24 mouse cellular contexts compared by ENCODE assay signal in genomic region chr8:116649975-116650725, GRCm38 (mm10).
DNase-seq lines count a peak whose midpoint lies in the region; ATAC-seq lines count a peak whose summit lies in the region.
"Had no signal": no experiment of that assay in that cellular context is flagged by ENCODE, and none has a peak within 500 bp of the region (broad histone marks: within the 10 kb centered on the region; RNA-seq: fewer than 3 reads in every experiment).

No protein-coding gene starts in this region.

- H3K27ac ChIP-seq in heart, embryonic 12.5 days (ENCODE audit: poor library complexity, severe bottlenecking) = no peak overlapping the region
- no peak overlapping the region for H3K27ac ChIP-seq in heart, embryonic 14.5 days (replicated peaks in 1 of 2; ENCODE audit: control insufficient read depth in 1 of 2, insufficient read depth in 1 of 2, low read depth in 2 of 2, low read length in 2 of 2)
- H3K27ac ChIP-seq: embryonic facial prominence, embryonic 13.5 days; embryonic facial prominence, embryonic 15.5 days; forebrain, embryonic 10.5 days; forebrain, embryonic 12.5 days had no signal

- H3K36me3 ChIP-seq in heart, embryonic 12.5 days = no peaks in the 10 kb centered on the region
- no peaks in the 10 kb centered on the region for H3K36me3 ChIP-seq in heart, embryonic 14.5 days (ENCODE audit: control insufficient read depth, insufficient read depth, low read length)
- H3K36me3 ChIP-seq: embryonic facial prominence, embryonic 13.5 days; embryonic facial prominence, embryonic 15.5 days; forebrain, embryonic 10.5 days; forebrain, embryonic 12.5 days had no signal

- no peak overlapping the region for H3K9ac ChIP-seq in heart, embryonic 12.5 days
- H3K9ac ChIP-seq in heart, embryonic 14.5 days (ENCODE audit: low read length) = no peak overlapping the region
- H3K9ac ChIP-seq: embryonic facial prominence, embryonic 13.5 days; embryonic facial prominence, embryonic 15.5 days; forebrain, embryonic 12.5 days had no signal

- H3K4me1 ChIP-seq in heart, embryonic 12.5 days (replicated peaks) = peaks cover 10% of the 10 kb centered on the region
- peaks cover 0 to 6% of the 10 kb centered on the region in 2 experiments; a peak in 2 of 4 replicates for H3K4me1 ChIP-seq in heart, embryonic 14.5 days (ENCODE audit: control insufficient read depth in 2 of 2, insufficient read depth in 2 of 2, low read length in 2 of 2)
- H3K4me1 ChIP-seq: embryonic facial prominence, embryonic 13.5 days; embryonic facial prominence, embryonic 15.5 days had no signal

- ATAC-seq in heart, embryonic 12.5 days (ENCODE audit: insufficient number of reproducible peaks, low FRiP score) = no peak
- ATAC-seq in heart, embryonic 14.5 days (ENCODE audit: insufficient number of reproducible peaks, insufficient read depth, low FRiP score, low read depth) = no peak
- ATAC-seq: forebrain, embryonic 14.5 days had no signal

- 60% methylated on average over 16 of the region's 16 CpGs for WGBS in heart, embryonic 12.5 days
- 55% methylated on average over 16 of the region's 16 CpGs for WGBS in heart, embryonic 14.5 days

- DNase-seq in heart, adult 11 months = peak; percentile 68
- no peak for DNase-seq in heart, postnatal 4 days
- DNase-seq in heart, adult 8-10 months (ENCODE audit: low spot score) = no peak
- no peak for DNase-seq in heart, postnatal 36 days
- DNase-seq in thymus, postnatal 4 days = peak; percentile 3
- DNase-seq in thymus, postnatal 25 days = no peak
- DNase-seq: adrenal gland, adult 2 months; adrenal gland, postnatal 10 days; adrenal gland, postnatal 25 days; cerebellum, adult 11 months; cerebellum, adult 18-20 months; cerebellum, adult 8-10 months; cerebellum, adult 9-11 months; cerebellum, postnatal 14 days; cerebellum, postnatal 36 days; embryo, embryonic 11 days had no signal

- no peaks in the 10 kb centered on the region for H3K9me3 ChIP-seq in heart, embryonic 12.5 days (replicated peaks)
- no peaks in the 10 kb centered on the region for H3K9me3 ChIP-seq in heart, embryonic 14.5 days (ENCODE audit: control insufficient read depth, low read length)
- H3K9me3 ChIP-seq: embryonic facial prominence, embryonic 13.5 days; embryonic facial prominence, embryonic 15.5 days; forebrain, embryonic 10.5 days; forebrain, embryonic 12.5 days had no signal

- intact Hi-C loops in heart, postnatal 36 days (cut with DNase I) = no loop called here

- H3K27me3 ChIP-seq in heart, embryonic 12.5 days (replicated peaks) = no peaks in the 10 kb centered on the region
- no peaks in the 10 kb centered on the region for H3K27me3 ChIP-seq in heart, embryonic 14.5 days (ENCODE audit: control insufficient read depth, insufficient read depth, low read length)
- H3K27me3 ChIP-seq: embryonic facial prominence, embryonic 13.5 days; embryonic facial prominence, embryonic 15.5 days; forebrain, embryonic 12.5 days had no signal

- peak overlapping the region; percentile 25; the same call in 1 of the 2 replicates for H3K4me2 ChIP-seq in heart, embryonic 12.5 days
- H3K4me2 ChIP-seq in heart, embryonic 14.5 days (ENCODE audit: low read length) = peak overlapping the region; percentile 16; the same call in 1 of the 2 replicates
- H3K4me2 ChIP-seq: embryonic facial prominence, embryonic 13.5 days; embryonic facial prominence, embryonic 15.5 days; forebrain, embryonic 12.5 days had no signal

- no peak overlapping the region for H3K4me3 ChIP-seq in heart, embryonic 12.5 days
- no peak overlapping the region for H3K4me3 ChIP-seq in heart, embryonic 14.5 days (ENCODE audit: control insufficient read depth in 1 of 2, insufficient read depth in 1 of 2, low read depth in 1 of 2, low read length in 2 of 2)
- H3K4me3 ChIP-seq: embryonic facial prominence, embryonic 13.5 days; embryonic facial prominence, embryonic 15.5 days; erythroblast, embryonic 14.5 days; forebrain, embryonic 10.5 days; forebrain, embryonic 12.5 days had no signal

Comparison
In these comparisons a context has a peak if more than half of its experiments do, and no peak if none do; other contexts are left out.
1. DNase-seq: peak in heart, adult 11 months (single experiment) and thymus, postnatal 4 days (single experiment); none in heart, postnatal 4 days (single experiment), heart, adult 8-10 months (single experiment), heart, postnatal 36 days (0 of 2) and thymus, postnatal 25 days (single experiment).